Comparison of ENCODE assay signal across 31 mouse cellular contexts in genomic region chr12:87076610-87077009, GRCm38 (mm10). TPM values are rescaled to one million over a fixed set of nuclear protein-coding genes. Genes with fewer than 3 reads are reported as not detected.
DNase-seq lines count a peak whose midpoint lies in the region; ATAC-seq lines count a peak whose summit lies in the region.
"Had no signal": no experiment of that assay in that cellular context is flagged by ENCODE, and none has a peak within 500 bp of the region (broad histone marks: within the 10 kb centered on the region; RNA-seq: fewer than 3 reads in every experiment).

No protein-coding gene starts in this region.

- H3K4me2 ChIP-seq in hindbrain, embryonic 13.5 days: no peak overlapping the region
- H3K4me2 ChIP-seq: embryonic facial prominence, embryonic 13.5 days; forebrain, embryonic 12.5 days; forebrain, embryonic 15.5 days; heart, embryonic 12.5 days; heart, embryonic 15.5 days; hindbrain, embryonic 14.5 days had no signal

- no peak for ATAC-seq in hindbrain, embryonic 13.5 days (ENCODE audit: low FRiP score)
- ATAC-seq: CD4-positive, CD25-positive, alpha-beta regulatory T cell, adult 4 months; forebrain, embryonic 15.5 days; hindbrain, postnatal 0 days; intestine, postnatal 0 days had no signal

- 95% methylated on average over 2 of the region's 2 CpGs for WGBS in hindbrain, embryonic 13.5 days

- no peaks in the 10 kb centered on the region for H3K27me3 ChIP-seq in hindbrain, embryonic 13.5 days
- H3K27me3 ChIP-seq: embryonic facial prominence, embryonic 13.5 days; forebrain, embryonic 12.5 days; forebrain, embryonic 15.5 days; heart, embryonic 12.5 days; heart, embryonic 15.5 days had no signal

- peaks cover 49% of the 10 kb centered on the region for H3K36me3 ChIP-seq in hindbrain, embryonic 13.5 days
- H3K36me3 ChIP-seq: embryonic facial prominence, embryonic 10.5 days; embryonic facial prominence, embryonic 13.5 days; forebrain, embryonic 12.5 days; forebrain, embryonic 15.5 days; G1E; heart, embryonic 12.5 days; heart, embryonic 15.5 days; hindbrain, embryonic 10.5 days had no signal

- no peaks in the 10 kb centered on the region for H3K4me1 ChIP-seq in hindbrain, embryonic 13.5 days (replicated peaks)
- H3K4me1 ChIP-seq: embryonic facial prominence, embryonic 10.5 days; embryonic facial prominence, embryonic 13.5 days; forebrain, embryonic 12.5 days; forebrain, embryonic 15.5 days; heart, embryonic 12.5 days; heart, embryonic 15.5 days; hindbrain, embryonic 10.5 days had no signal

- no peaks in the 10 kb centered on the region for H3K9me3 ChIP-seq in hindbrain, embryonic 13.5 days
- H3K9me3 ChIP-seq: embryonic facial prominence, embryonic 10.5 days; embryonic facial prominence, embryonic 13.5 days; forebrain, embryonic 12.5 days; forebrain, embryonic 15.5 days; G1E; heart, embryonic 12.5 days; heart, embryonic 15.5 days; hindbrain, embryonic 10.5 days had no signal

- no peak overlapping the region for H3K4me3 ChIP-seq in hindbrain, embryonic 13.5 days
- H3K4me3 ChIP-seq: embryonic facial prominence, embryonic 10.5 days; embryonic facial prominence, embryonic 13.5 days; erythroblast, embryonic 14.5 days; forebrain, embryonic 12.5 days; forebrain, embryonic 15.5 days; heart, embryonic 12.5 days; heart, embryonic 15.5 days; hindbrain, embryonic 10.5 days had no signal

- H3K27ac ChIP-seq in hindbrain, embryonic 13.5 days: no peak overlapping the region
- H3K27ac ChIP-seq: embryonic facial prominence, embryonic 10.5 days; embryonic facial prominence, embryonic 13.5 days; forebrain, embryonic 12.5 days; forebrain, embryonic 15.5 days; heart, embryonic 15.5 days; hindbrain, embryonic 10.5 days; hindbrain, embryonic 14.5 days; hindbrain, postnatal 0 days had no signal

- no peak overlapping the region for H3K9ac ChIP-seq in hindbrain, embryonic 13.5 days
- H3K9ac ChIP-seq: embryonic facial prominence, embryonic 13.5 days; forebrain, embryonic 12.5 days; forebrain, embryonic 15.5 days; heart, embryonic 12.5 days; heart, embryonic 15.5 days; hindbrain, embryonic 14.5 days had no signal

- DNase-seq in 3134 (ENCODE audit: extremely low read depth, insufficient read length, low spot score) (peak; percentile 17), ES-CJ7 (ENCODE audit: low read depth, low spot score) (peak; percentile 41), R1 (ENCODE audit: low read depth, low spot score) (peak; percentile 41)
- DNase-seq in urinary bladder, adult 2 months (ENCODE audit: low spot score): no peak
- DNase-seq in adrenal gland, adult (ENCODE audit: inconsistent age in 2 of 2, low spot score in 1 of 2): no peak
- DNase-seq: adrenal gland, adult 8-10 months; adrenal gland, postnatal 25 days; cerebellum, adult 11-12 months; cerebellum, adult 8-10 months; cerebellum, postnatal 10 days; cerebellum, postnatal 36 days; embryo, embryonic 11 days; gastrocnemius, postnatal 25 days; heart, adult 18-20 months; heart, postnatal 10 days; heart, postnatal 36 days had no signal

RNA-seq across cellular contexts. Expression of gene Ngb, which starts 25.7 kb away (rescaled TPM):
- polyA plus RNA-seq in urinary bladder, adult 2 months (2012; rRNA removed): 62.6 and 64.4 TPM in 2 replicates
- polyA plus RNA-seq in hindbrain, embryonic 13.5 days (2015; fragmentation: Nextera tagmentation; extraction: Ambion mirVana): 0.94 and 1.2 TPM in 2 replicates
- polyA plus RNA-seq: CD4-positive, CD25-positive, alpha-beta regulatory T cell, adult 4 months; erythroblast, embryonic 14.5 days; G1E; heart, embryonic 12.5 days had no signal

RNA-seq across cellular contexts. Expression of gene Tmem63c, which starts 55.5 kb away (rescaled TPM):
- 0.13 and 0.19 TPM in 2 replicates for polyA plus RNA-seq in urinary bladder, adult 2 months (2012; rRNA removed)
- polyA plus RNA-seq in hindbrain, embryonic 13.5 days (2015; fragmentation: Nextera tagmentation; extraction: Ambion mirVana): 6.8 and 7.3 TPM in 2 replicates
- polyA plus RNA-seq: C2C12; erythroblast, embryonic 14.5 days; G1E; heart, embryonic 12.5 days had no signal

Comparison
In these comparisons a context has a peak if more than half of its experiments do, and no peak if none do; other contexts are left out.
1. DNase-seq: peak in 3134 (single experiment), ES-CJ7 (single experiment) and R1 (single experiment); none in urinary bladder, adult 2 months (single experiment) and adrenal gland, adult (0 of 2).
2. RNA of gene Ngb, which starts 25.7 kb away (polyA plus RNA-seq): 62.6 to 64.4 TPM in urinary bladder, adult 2 months; 0.94 to 1.2 TPM in hindbrain, embryonic 13.5 days; every median in the first group is over 10 times any median in the second.